Mouse (Mus musculus) liver, adult 2 months (tissue): ENCODE measurements around the gene Gm6268.

Experiments
- CTCF ChIP-seq: fragments of 200-500 bp; IDR thresholded peaks from 2 replicates; pipeline ENCODE4 v1.5.1; 2011; ENCODE audit warnings: low read depth, low read length, control low read depth
- POLR2A ChIP-seq: fragments of 200-500 bp; IDR thresholded peaks from 2 replicates; pipeline ENCODE4 v1.6.1; 2011; ENCODE audit warnings: low read length, control low read depth; ENCODE audit not compliant: insufficient read depth; ENCODE audit errors: extremely low read depth

GRCm38 (mm10) chrX:36352446-36352845 lies 48.6 kb upstream of the Gm6268 start:
- TF ChIP-seq CTCF (no peak), POLR2A (no peak)
